Mouse (Mus musculus): ENCODE results near the gene Stxbp5. TPM values are rescaled to one million over a fixed set of nuclear protein-coding genes. Genes with fewer than 3 reads are reported as not detected.

Stxbp5 gene
- total RNA-seq, 2 experiments from 2014 or later, result 11.4 to 13.0 TPM

DNA sequence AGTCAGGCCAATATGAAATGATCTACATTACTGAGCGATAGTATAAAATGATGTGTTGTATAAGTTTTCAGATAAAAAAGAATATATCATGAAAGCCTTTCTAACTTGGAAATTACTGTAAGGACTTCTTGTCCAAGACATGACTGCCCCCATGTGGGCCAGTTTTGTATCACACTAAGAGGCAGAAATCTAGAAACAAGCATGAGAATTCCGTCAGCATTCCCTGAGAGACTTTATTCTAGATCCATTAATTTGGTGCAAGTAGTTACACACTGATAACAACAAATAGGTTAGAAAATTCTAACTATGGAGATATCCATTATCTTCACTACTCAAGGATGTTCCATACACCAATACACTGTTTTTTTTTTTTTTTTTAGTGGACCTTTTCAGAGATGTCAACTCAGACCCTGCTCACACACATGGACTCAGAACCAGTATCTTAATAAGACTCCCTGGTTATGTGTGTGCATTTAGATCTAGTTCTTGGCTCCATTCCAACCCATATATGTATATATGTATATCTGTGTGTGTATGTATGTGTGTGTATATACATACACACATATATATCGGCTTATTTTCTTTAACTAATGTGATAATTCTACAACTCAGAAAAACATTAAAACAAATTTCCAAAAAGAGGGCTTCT lies 145.9 kb downstream of the Stxbp5 start:
- DNase-seq, result peak; percentile 39 to 87

DNA sequence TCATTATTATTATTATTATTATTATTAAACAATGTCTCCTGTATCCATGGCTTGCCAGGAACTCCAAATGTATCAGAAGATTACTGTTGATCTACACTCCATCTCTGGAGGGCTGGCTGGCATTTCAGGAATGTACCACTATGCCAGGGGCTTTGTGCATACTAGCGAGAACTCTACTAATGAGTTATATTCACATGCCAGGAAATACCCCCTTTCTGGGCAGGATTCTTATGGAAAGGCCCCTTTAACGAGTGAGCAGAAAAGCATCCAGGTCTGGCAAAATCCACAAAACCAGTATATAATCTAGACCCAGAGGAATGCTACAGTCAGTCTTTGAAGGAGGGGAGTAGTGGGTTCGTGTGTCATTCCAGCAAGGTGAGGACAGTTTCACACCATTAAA lies 167.0 kb downstream of the Stxbp5 start:
- no peak for DNase-seq

DNA sequence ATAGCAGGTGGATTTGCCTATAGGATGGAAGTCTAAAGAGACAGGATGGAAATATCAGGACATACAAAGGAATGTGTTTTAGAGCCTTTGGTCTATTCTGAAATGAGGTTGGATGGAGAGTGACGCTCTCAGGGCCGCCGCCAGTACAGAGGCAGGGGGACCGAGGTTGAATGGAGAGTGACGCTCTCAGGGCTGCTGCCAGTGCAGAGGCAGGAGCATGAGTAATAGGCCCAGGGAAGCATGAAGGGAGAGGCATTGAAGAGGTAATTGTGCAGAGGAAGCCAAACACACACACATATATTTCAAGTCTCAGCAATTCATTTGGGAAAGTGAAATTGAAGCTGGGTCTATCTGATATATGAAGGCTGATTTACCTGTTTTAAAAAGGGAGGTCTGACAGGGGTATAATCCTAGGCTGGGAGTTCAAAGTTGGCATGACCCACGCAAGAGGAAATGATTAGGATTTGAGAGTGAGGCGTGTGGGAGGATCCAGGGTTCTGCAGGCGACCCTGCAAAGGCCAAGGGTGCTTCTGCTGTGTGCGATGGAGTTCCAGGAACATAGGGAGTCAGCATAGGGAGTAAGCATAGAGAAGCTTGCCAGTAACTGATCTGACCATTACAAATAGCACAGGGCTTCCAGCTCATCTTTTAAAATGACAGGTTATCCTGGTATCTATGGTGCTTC lies 168.7 kb downstream of the Stxbp5 start:
- DNase-seq, result no peak

DNA sequence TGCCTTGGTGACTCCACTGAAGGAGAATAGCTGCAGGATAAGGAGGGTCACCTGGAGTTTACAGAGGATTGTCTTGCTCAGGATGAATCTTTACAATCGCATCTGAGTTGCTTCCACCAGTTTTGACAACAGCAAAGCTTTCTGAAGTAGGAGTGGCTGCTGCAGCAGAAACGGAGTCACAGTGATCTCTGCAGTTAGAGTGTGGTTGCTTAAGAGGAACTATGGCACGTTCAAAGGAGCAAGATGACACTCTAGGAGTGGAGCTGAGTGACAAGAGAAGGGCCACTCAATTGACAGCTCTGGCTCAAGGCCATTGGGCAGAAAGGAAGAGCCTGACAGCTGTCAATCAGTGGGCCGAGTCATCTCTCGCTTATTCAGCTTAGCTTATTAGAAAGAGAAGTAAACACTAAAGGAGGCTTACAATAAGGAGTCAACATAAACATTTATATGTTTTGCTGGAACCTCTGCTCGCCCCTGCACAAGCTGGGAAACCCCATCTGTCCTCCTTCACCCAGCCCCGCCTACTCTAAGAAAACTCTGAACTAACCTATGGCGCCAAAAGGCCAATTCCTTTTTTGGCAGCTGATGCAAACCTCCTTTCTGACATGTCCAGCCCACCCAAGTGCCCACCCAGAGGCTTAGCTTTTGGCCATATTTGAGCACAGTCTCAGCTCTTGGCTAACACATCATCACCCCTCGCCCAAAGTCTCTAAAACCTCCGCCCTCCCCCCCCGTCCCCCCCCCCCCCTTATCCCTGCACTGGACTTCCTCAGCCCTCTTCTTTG lies 178.2 kb downstream of the Stxbp5 start:
- DNase-seq, result no peak

DNA sequence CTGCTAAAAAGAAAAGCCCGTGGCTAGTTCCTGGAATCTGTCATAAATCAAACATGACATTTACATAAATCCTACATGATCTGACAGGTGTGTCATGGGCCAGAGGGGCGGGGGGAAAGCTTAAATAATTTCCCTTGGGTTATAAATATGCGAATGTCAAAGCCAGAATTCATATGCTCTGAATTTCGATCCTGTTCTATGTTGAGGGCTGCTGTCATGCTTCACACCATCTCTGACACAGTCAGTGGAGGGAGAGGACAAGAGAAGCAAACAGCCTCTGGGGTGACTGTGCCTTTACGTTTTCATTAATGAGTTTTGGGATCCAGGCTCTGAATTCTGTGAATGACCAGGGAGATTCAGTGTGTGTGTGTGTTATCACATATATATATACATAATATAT lies 180.9 kb downstream of the Stxbp5 start:
- no peak for DNase-seq

DNA sequence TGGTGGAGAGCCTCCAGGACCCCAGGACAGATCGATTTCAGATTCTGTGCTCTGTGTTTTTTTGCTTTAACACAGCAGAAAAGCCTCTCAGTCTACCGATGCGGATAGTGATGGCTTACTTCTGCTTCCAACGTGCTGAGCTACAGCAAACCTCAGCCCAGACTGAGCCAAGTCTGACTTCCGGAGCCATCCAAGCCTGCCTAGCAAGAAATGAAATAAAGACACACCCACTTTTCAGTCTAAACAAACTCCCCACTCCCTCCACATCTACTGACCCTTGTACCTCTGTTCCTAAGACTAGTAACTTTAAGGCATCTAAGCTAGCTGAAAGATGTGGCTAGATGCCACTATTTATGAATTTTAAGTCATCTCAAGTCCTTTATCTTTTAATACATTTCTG lies 182.8 kb downstream of the Stxbp5 start:
- DNase-seq, result peak in 1 of 2 experiments; percentile 20

Other genes with a start within 250 kb of the Stxbp5 start
- gene Samd5, start 225.9 kb downstream of the Stxbp5 start, total RNA-seq (2021), result 1 to 10 TPM; 2.3 to 3.1 TPM

Measured in heart, adult 18-20 months (tissue).